8 mouse cellular contexts compared by ENCODE assay signal in genomic region chr10:82629111-82629585, GRCm38 (mm10). TPM values are rescaled to one million over a fixed set of nuclear protein-coding genes. Genes with fewer than 3 reads are reported as not detected.
DNase-seq lines count a peak whose midpoint lies in the region; ATAC-seq lines count a peak whose summit lies in the region.

No protein-coding gene starts in this region.

- peak overlapping the region; percentile 62 for H3K9ac ChIP-seq in hindbrain, embryonic 15.5 days
- peak overlapping the region; percentile 60 for H3K9ac ChIP-seq in lung, embryonic 15.5 days

- peak; percentile 73; the same call in 1 of the 2 replicates for ATAC-seq in hindbrain, embryonic 15.5 days (ENCODE audit: low FRiP score, low read depth)
- peak; percentile 24 for ATAC-seq in lung, embryonic 15.5 days (ENCODE audit: borderline replicate concordance, extremely low read depth, low FRiP score, low TSS enrichment)

- H3K4me3 ChIP-seq in hindbrain, embryonic 15.5 days: peak overlapping the region; percentile 62
- H3K4me3 ChIP-seq in lung, embryonic 15.5 days: peak overlapping the region; percentile 54

- H3K9me3 ChIP-seq in hindbrain, embryonic 15.5 days: no peaks in the 10 kb centered on the region
- H3K9me3 ChIP-seq in lung, embryonic 15.5 days: no peaks in the 10 kb centered on the region

- peak; percentile 58 for DNase-seq in embryo, embryonic 10.5 days (ENCODE audit: low spot score)
- no peak for DNase-seq in embryo, embryonic 10 days (ENCODE audit: low spot score)
- peak; percentile 47 for DNase-seq in thymus, postnatal 4 days
- DNase-seq in thymus, postnatal 36 days: no peak
- peak; percentile 24 to 72 for DNase-seq in spleen, postnatal 4 days (ENCODE audit: low spot score in 2 of 2)
- DNase-seq in left cerebral cortex, adult 18-20 months (ENCODE audit: low spot score in 2 of 2): no peak

- H3K27ac ChIP-seq in hindbrain, embryonic 15.5 days (replicated peaks): peak overlapping the region; percentile 94
- H3K27ac ChIP-seq in lung, embryonic 15.5 days: peak overlapping the region; percentile 84

- peaks cover 22% of the 10 kb centered on the region for H3K4me1 ChIP-seq in hindbrain, embryonic 15.5 days (replicated peaks)
- peaks cover 13% of the 10 kb centered on the region for H3K4me1 ChIP-seq in lung, embryonic 15.5 days

- H3K36me3 ChIP-seq in hindbrain, embryonic 15.5 days: peaks cover 11% of the 10 kb centered on the region; the same call in 1 of the 2 replicates
- H3K36me3 ChIP-seq in lung, embryonic 15.5 days: peaks cover 15% of the 10 kb centered on the region; the same call in 1 of the 2 replicates

- peak overlapping the region; percentile 81 for H3K4me2 ChIP-seq in hindbrain, embryonic 15.5 days
- H3K4me2 ChIP-seq in lung, embryonic 15.5 days: peak overlapping the region; percentile 83

- H3K27me3 ChIP-seq in hindbrain, embryonic 15.5 days: no peaks in the 10 kb centered on the region
- no peaks in the 10 kb centered on the region for H3K27me3 ChIP-seq in lung, embryonic 15.5 days

- WGBS in hindbrain, embryonic 15.5 days: 5% methylated on average over 11 of the region's 11 CpGs
- 4% methylated on average over 11 of the region's 11 CpGs for WGBS in lung, embryonic 15.5 days

RNA-seq across cellular contexts. Expression of gene Tdg, which starts 0.5 kb away (rescaled TPM):
- 146 and 153 TPM in 2 replicates for polyA plus RNA-seq in hindbrain, embryonic 15.5 days (2015; fragmentation: Nextera tagmentation; extraction: Ambion mirVana)
- 131 and 132 TPM in 2 replicates for polyA plus RNA-seq in lung, embryonic 15.5 days (2015; fragmentation: Nextera tagmentation; extraction: Ambion mirVana)
- total RNA-seq in left cerebral cortex, adult 18-20 months (2021): 10 to 100 TPM; 35.7 to 41.1 TPM

RNA-seq across cellular contexts. Expression of gene 1190007I07Rik, which starts 6.1 kb away (rescaled TPM):
- 32.6 and 36.5 TPM in 2 replicates for polyA plus RNA-seq in hindbrain, embryonic 15.5 days (2015; fragmentation: Nextera tagmentation; extraction: Ambion mirVana)
- polyA plus RNA-seq in lung, embryonic 15.5 days (2015; fragmentation: Nextera tagmentation; extraction: Ambion mirVana): 34.3 and 40.5 TPM in 2 replicates
- total RNA-seq in left cerebral cortex, adult 18-20 months (2021): 10 to 100 TPM; 18.1 to 20.9 TPM

Comparison
In these comparisons a context has a peak if more than half of its experiments do, and no peak if none do; other contexts are left out.
1. DNase-seq: peak in embryo, embryonic 10.5 days (single experiment), thymus, postnatal 4 days (single experiment) and spleen, postnatal 4 days (2 of 2); none in embryo, embryonic 10 days (single experiment), thymus, postnatal 36 days (0 of 2) and left cerebral cortex, adult 18-20 months (0 of 2).